Mouse (Mus musculus): ENCODE data around the gene Pik3ap1.
A peak's percentile ranks its signal among the peaks of the same experiment; 100 is the strongest.
"Not testable (repeated sequence)": the region's sequence is repeated elsewhere in the genome, so short reads cannot be mapped to it uniquely, and the experiment has no call there.

Pik3ap1 gene

GRCm38 (mm10) chr19:41332986-41333385 lies 51.9 kb downstream of the Pik3ap1 start:
- peak; percentile 45 for DNase-seq (ENCODE audit: low read depth, low spot score)

- DNase-seq (ENCODE audit: low read depth, low spot score), result no peak
These were observed 52.7 kb downstream of the Pik3ap1 start for GRCm38 (mm10) chr19:41332228-41332627.

GRCm38 (mm10) chr19:41330401-41330800 lies 54.5 kb downstream of the Pik3ap1 start:
- no peak for DNase-seq (ENCODE audit: low read depth, low spot score)

- no peak for DNase-seq (ENCODE audit: low read depth, low spot score)
These were observed 54.9 kb downstream of the Pik3ap1 start for GRCm38 (mm10) chr19:41329961-41330360.

GRCm38 (mm10) chr19:41328743-41329142 lies 56.2 kb downstream of the Pik3ap1 start:
- no peak for DNase-seq (ENCODE audit: low read depth, low spot score)

- no peak for DNase-seq (ENCODE audit: low read depth, low spot score)
These were observed 61.1 kb downstream of the Pik3ap1 start for GRCm38 (mm10) chr19:41323813-41324212.

- DNase-seq (ENCODE audit: low read depth, low spot score), result no peak
These were observed 61.8 kb downstream of the Pik3ap1 start for GRCm38 (mm10) chr19:41323125-41323524.

- no peak for DNase-seq (ENCODE audit: low read depth, low spot score)
These were observed 63.8 kb downstream of the Pik3ap1 start for GRCm38 (mm10) chr19:41321149-41321548.

- DNase-seq (ENCODE audit: low read depth, low spot score), result peak; percentile 46
These were observed 67.4 kb downstream of the Pik3ap1 start for GRCm38 (mm10) chr19:41317315-41318095.

- DNase-seq (ENCODE audit: low read depth, low spot score), result no peak
These were observed 70.2 kb downstream of the Pik3ap1 start for GRCm38 (mm10) chr19:41314696-41315095.

- DNase-seq (ENCODE audit: low read depth, low spot score), result no peak
These were observed 71.2 kb downstream of the Pik3ap1 start for GRCm38 (mm10) chr19:41313663-41314062.

- DNase-seq (ENCODE audit: low read depth, low spot score), result not testable (repeated sequence)
These were observed 72.3 kb downstream of the Pik3ap1 start for GRCm38 (mm10) chr19:41312587-41312986.

- DNase-seq (ENCODE audit: low read depth, low spot score), result no peak
These were observed 72.9 kb downstream of the Pik3ap1 start for GRCm38 (mm10) chr19:41312027-41312426.

- no peak for DNase-seq (ENCODE audit: low read depth, low spot score)
These were observed 73.8 kb downstream of the Pik3ap1 start for GRCm38 (mm10) chr19:41310971-41311703.

GRCm38 (mm10) chr19:41303933-41304332 lies 81.0 kb downstream of the Pik3ap1 start:
- DNase-seq (ENCODE audit: low read depth, low spot score), result no peak

GRCm38 (mm10) chr19:41303433-41303832 lies 81.5 kb downstream of the Pik3ap1 start:
- no peak for DNase-seq (ENCODE audit: low read depth, low spot score)

GRCm38 (mm10) chr19:41301856-41302255 lies 83.0 kb downstream of the Pik3ap1 start:
- DNase-seq (ENCODE audit: low read depth, low spot score), result no peak

GRCm38 (mm10) chr19:41299446-41299845 lies 85.5 kb downstream of the Pik3ap1 start:
- no peak for DNase-seq (ENCODE audit: low read depth, low spot score)

GRCm38 (mm10) chr19:41290952-41291619 lies 93.8 kb downstream of the Pik3ap1 start:
- DNase-seq (ENCODE audit: low read depth, low spot score), result no peak

GRCm38 (mm10) chr19:41288568-41288967 lies 96.3 kb downstream of the Pik3ap1 start:
- DNase-seq (ENCODE audit: low read depth, low spot score), result no peak

- DNase-seq (ENCODE audit: low read depth, low spot score), result no peak
These were observed 97.7 kb downstream of the Pik3ap1 start for GRCm38 (mm10) chr19:41287224-41287623.

GRCm38 (mm10) chr19:41284515-41284914 lies 100.4 kb downstream of the Pik3ap1 start:
- DNase-seq (ENCODE audit: low read depth, low spot score), result no peak
